Mouse (Mus musculus) small intestine, adult 2 months (tissue): ENCODE measurements around the gene Cdh13. TPM values are rescaled to one million over a fixed set of nuclear protein-coding genes. Genes with fewer than 3 reads are reported as not detected.

Experiments used
- H3K27ac ChIP-seq: fragments of 200-500 bp; 2 replicates; pipeline ENCODE4 v1.5.1; 2012; ENCODE audit warnings: low read depth, low read length, control low read depth, inconsistent platforms; ENCODE audit not compliant: insufficient read depth
- H3K27me3 ChIP-seq: fragments of 200-500 bp; 2 replicates; pipeline ENCODE4 v1.6.1; 2012; ENCODE audit warnings: mild to moderate bottlenecking, moderate library complexity, low read length, inconsistent platforms; ENCODE audit not compliant: control insufficient read depth, insufficient read depth
- H3K36me3 ChIP-seq: fragments of 200-500 bp; 2 replicates; pipeline ENCODE4 v1.6.1; 2012; ENCODE audit warnings: mild to moderate bottlenecking, low read length, control low read depth, inconsistent platforms; ENCODE audit not compliant: control insufficient read depth, insufficient read depth
- H3K4me1 ChIP-seq: fragments of 200-500 bp; 2 replicates; pipeline ENCODE4 v1.6.1; 2012; ENCODE audit warnings: low read length, inconsistent platforms, mixed read lengths; ENCODE audit not compliant: control insufficient read depth, insufficient read depth, insufficient read length
- H3K4me3 ChIP-seq: fragments of 200-500 bp; 2 replicates; pipeline ENCODE4 v1.5.1; 2012; ENCODE audit warnings: low read depth, mild to moderate bottlenecking, control low read depth, inconsistent platforms, low read length, moderate library complexity
- CTCF ChIP-seq: fragments of 200-500 bp; IDR thresholded peaks from 2 replicates; pipeline ENCODE4 v1.5.1; 2012; ENCODE audit warnings: low read depth, mild to moderate bottlenecking, control low read depth, inconsistent platforms, low read length, moderate library complexity, mixed read lengths; ENCODE audit not compliant: insufficient replicate concordance, insufficient read length; ENCODE audit errors: extremely low read depth
- POLR2A ChIP-seq: fragments of 200-500 bp; IDR thresholded peaks from 2 replicates; pipeline ENCODE4 v1.6.1; 2012; ENCODE audit warnings: low read depth, mild to moderate bottlenecking, control low read depth, inconsistent platforms, low read length, moderate library complexity
- WGBS: fragments of 180-500 bp; shearing (Covaris S2); methylation state at CpG from one replicate; pipeline ENCODE4 v1.1.7; 2018; 5-methylcytosine and 5-hydroxymethylcytosine counted together
- polyA plus RNA-seq: library from polyadenylated mRNA; depleted of rRNA; stranded (reverse); fragments of >200 nt; gene quantifications from 2 replicates; pipeline ENCODE4 v1.2.3, GENCODE M21; 2012

The Cdh13 gene
- polyA plus RNA-seq, 1 experiment, result 4.6 TPM

GRCm38 (mm10) chr8:119037571-119037970, 754.0 kb downstream of the Cdh13 start:
- Histone ChIP-seq H3K27me3 (no peaks in the 10 kb centered on the region), H3K4me1 (no peaks in the 10 kb centered on the region), H3K27ac (no peak overlapping the region), H3K4me3 (no peak overlapping the region), H3K36me3 (no peaks in the 10 kb centered on the region)
- 88% methylated on average over 11 of the region's 11 CpGs for WGBS
- no peak for TF ChIP-seq POLR2A
- TF ChIP-seq CTCF, result no peak

GRCm38 (mm10) chr8:119039358-119039757, 755.8 kb downstream of the Cdh13 start:
- no peak for TF ChIP-seq CTCF
- TF ChIP-seq POLR2A, result no peak
- no peaks in the 10 kb centered on the region for H3K36me3 ChIP-seq
- 75% methylated on average over 2 of the region's 2 CpGs for WGBS
- no peak overlapping the region for H3K4me3 ChIP-seq
- H3K4me1 ChIP-seq, result no peaks in the 10 kb centered on the region
- H3K27ac ChIP-seq, result no peak overlapping the region
- no peaks in the 10 kb centered on the region for H3K27me3 ChIP-seq

GRCm38 (mm10) chr8:119057876-119058275, 774.3 kb downstream of the Cdh13 start:
- no peaks in the 10 kb centered on the region for H3K4me1 ChIP-seq

GRCm38 (mm10) chr8:119061671-119062070, 778.1 kb downstream of the Cdh13 start:
- TF ChIP-seq CTCF (no peak), POLR2A (no peak)
- Histone ChIP-seq H3K4me3 (no peak overlapping the region), H3K27ac (no peak overlapping the region), H3K27me3 (no peaks in the 10 kb centered on the region), H3K36me3 (no peaks in the 10 kb centered on the region), H3K4me1 (no peaks in the 10 kb centered on the region)
- 81% methylated on average over 12 of the region's 12 CpGs for WGBS

More at GRCm38 (mm10) chr8:119057876-119058275, 774.3 kb downstream of the Cdh13 start:
- Histone ChIP-seq H3K27ac (no peak overlapping the region), H3K4me3 (no peak overlapping the region), H3K27me3 (no peaks in the 10 kb centered on the region), H3K36me3 (no peaks in the 10 kb centered on the region)
- TF ChIP-seq POLR2A, result no peak
- no peak for TF ChIP-seq CTCF
- WGBS, result 75% methylated on average over 5 of the region's 5 CpGs

GRCm38 (mm10) chr8:119064523-119064922, 781.0 kb downstream of the Cdh13 start:
- Histone ChIP-seq H3K4me1 (no peaks in the 10 kb centered on the region), H3K36me3 (no peaks in the 10 kb centered on the region), H3K27me3 (no peaks in the 10 kb centered on the region), H3K4me3 (no peak overlapping the region), H3K27ac (no peak overlapping the region)
- TF ChIP-seq POLR2A (no peak), CTCF (no peak)
- WGBS, result 18% methylated on average over 11 of the region's 11 CpGs

- no peaks in the 10 kb centered on the region for H3K36me3 ChIP-seq
- no peaks in the 10 kb centered on the region for H3K27me3 ChIP-seq
- no peak overlapping the region for H3K27ac ChIP-seq
- 76% methylated on average over 6 of the region's 6 CpGs for WGBS
- H3K4me1 ChIP-seq, result no peaks in the 10 kb centered on the region
- TF ChIP-seq CTCF (no peak), POLR2A (no peak)
- no peak overlapping the region for H3K4me3 ChIP-seq
Observed at GRCm38 (mm10) chr8:119072291-119072690, 788.8 kb downstream of the Cdh13 start.

GRCm38 (mm10) chr8:119085022-119085421, 801.5 kb downstream of the Cdh13 start:
- Histone ChIP-seq H3K27me3 (no peaks in the 10 kb centered on the region), H3K4me3 (no peak overlapping the region), H3K27ac (no peak overlapping the region), H3K4me1 (no peaks in the 10 kb centered on the region), H3K36me3 (no peaks in the 10 kb centered on the region)
- 86% methylated on average over 8 of the region's 8 CpGs for WGBS
- TF ChIP-seq CTCF (no peak), POLR2A (no peak)

- Histone ChIP-seq H3K27ac (no peak overlapping the region), H3K36me3 (no peaks in the 10 kb centered on the region), H3K4me3 (no peak overlapping the region), H3K27me3 (no peaks in the 10 kb centered on the region), H3K4me1 (no peaks in the 10 kb centered on the region)
- no peak for TF ChIP-seq CTCF
- WGBS, result 27% methylated on average over 6 of the region's 6 CpGs
Observed at GRCm38 (mm10) chr8:119098261-119098660, 814.7 kb downstream of the Cdh13 start.
